Mouse (Mus musculus) heart, adult 2 months (tissue): ENCODE data around the gene Rilpl1.

Experiments used
- CTCF ChIP-seq: fragments of 200-600 bp; IDR thresholded peaks from 2 replicates; pipeline ENCODE4 v1.8.1; 2022; ENCODE audit warnings: antibody characterized with exemption, mild to moderate bottlenecking, moderate library complexity
- EP300 ChIP-seq: fragments of 200-500 bp; IDR thresholded peaks from 2 replicates; pipeline ENCODE4 v1.6.1; 2011; ENCODE audit warnings: low read depth, low read length, control low read depth; ENCODE audit not compliant: insufficient read depth
- POLR2A ChIP-seq: fragments of 200-500 bp; IDR thresholded peaks from 2 replicates; pipeline ENCODE4 v1.6.1; 2011; ENCODE audit warnings: mild to moderate bottlenecking, low read depth, low read length, control low read depth; ENCODE audit not compliant: insufficient read depth

GRCm38 (mm10) chr5:124481714-124482113 lies 49.5 kb downstream of the Rilpl1 start:
- TF ChIP-seq CTCF = no peak
- TF ChIP-seq POLR2A = no peak
- TF ChIP-seq EP300 = no peak
